Mouse (Mus musculus) spleen, adult 2 months (tissue): Measurements from ENCODE around the gene Zfp346. TPM values are rescaled to one million over a fixed set of nuclear protein-coding genes. Genes with fewer than 3 reads are reported as not detected.

Experiments
- DNase-seq, 2 experiments: peaks; one replicate each; pipeline versions ENCODE4 v3.0.0 to v3.0.0-alpha.2; 2012 to 2021; ENCODE audit warnings: low spot score in 2 of 2, low read depth in 1 of 2
- H3K27ac ChIP-seq: fragments of 200-500 bp; 2 replicates; pipeline ENCODE4 v1.5.1; 2012; ENCODE audit warnings: low read length, inconsistent platforms; ENCODE audit not compliant: insufficient read depth
- H3K27me3 ChIP-seq: fragments of 200-500 bp; 2 replicates; pipeline ENCODE4 v1.6.1; 2012; ENCODE audit warnings: mild to moderate bottlenecking, moderate library complexity, low read length, inconsistent platforms; ENCODE audit not compliant: control insufficient read depth, insufficient read depth
- H3K36me3 ChIP-seq: fragments of 200-500 bp; 2 replicates; pipeline ENCODE4 v1.6.1; 2012; ENCODE audit warnings: mild to moderate bottlenecking, low read length, inconsistent platforms; ENCODE audit not compliant: control insufficient read depth, insufficient read depth
- H3K4me1 ChIP-seq: fragments of 200-500 bp; 2 replicates; pipeline ENCODE4 v1.6.1; 2011; ENCODE audit warnings: inconsistent platforms; ENCODE audit not compliant: control insufficient read depth, insufficient read depth, insufficient read length
- H3K4me3 ChIP-seq: fragments of 200-500 bp; 2 replicates; pipeline ENCODE4 v1.5.1; 2011; ENCODE audit warnings: mild to moderate bottlenecking, inconsistent platforms; ENCODE audit not compliant: insufficient read depth, insufficient read length; ENCODE audit errors: extremely low read depth
- CTCF ChIP-seq: fragments of 200-500 bp; IDR thresholded peaks from 2 replicates; pipeline ENCODE4 v1.5.1; 2011; ENCODE audit warnings: mild to moderate bottlenecking, inconsistent platforms; ENCODE audit not compliant: insufficient read depth, insufficient read length, insufficient replicate concordance; ENCODE audit errors: extremely low read depth
- POLR2A ChIP-seq: fragments of 200-500 bp; IDR thresholded peaks from 2 replicates; pipeline ENCODE4 v1.6.1; 2011; ENCODE audit warnings: low read depth, low read length, inconsistent platforms
- WGBS: fragments of 180-500 bp; shearing (Covaris S2); methylation state at CpG from one replicate; pipeline ENCODE4 v1.1.7; 2018; 5-methylcytosine and 5-hydroxymethylcytosine counted together
- polyA plus RNA-seq: library from polyadenylated mRNA; depleted of rRNA; stranded (reverse); fragments of >200 nt; gene quantifications from 2 replicates; pipeline ENCODE4 v1.2.3, GENCODE M21; 2012

Gene Zfp346
- polyA plus RNA-seq, 1 experiment: 14.5 TPM

GRCm38 (mm10) chr13:55167798-55168197 lies 62.7 kb downstream of the Zfp346 start:
- no peak for DNase-seq
- no peak overlapping the region for H3K27ac ChIP-seq
- TF ChIP-seq CTCF: no peak
- no peak for TF ChIP-seq POLR2A
- H3K4me1 ChIP-seq: no peaks in the 10 kb centered on the region
- H3K4me3 ChIP-seq: no peak overlapping the region
- 84% methylated on average over 11 of the region's 11 CpGs for WGBS
- H3K27me3 ChIP-seq: peaks cover 2% of the 10 kb centered on the region; the same call in 1 of the 2 replicates
- no peaks in the 10 kb centered on the region for H3K36me3 ChIP-seq

GRCm38 (mm10) chr13:55168255-55168654 lies 63.1 kb downstream of the Zfp346 start:
- no peak for TF ChIP-seq CTCF
- no peak for TF ChIP-seq POLR2A
- Histone ChIP-seq H3K27me3 (peaks cover 2% of the 10 kb centered on the region; the same call in 1 of the 2 replicates), H3K4me3 (no peak overlapping the region), H3K27ac (no peak overlapping the region), H3K4me1 (no peaks in the 10 kb centered on the region), H3K36me3 (no peaks in the 10 kb centered on the region)
- no peak for DNase-seq
- WGBS: 90% methylated on average over 5 of the region's 5 CpGs

- TF ChIP-seq POLR2A: no peak
- no peak for TF ChIP-seq CTCF
- Histone ChIP-seq H3K4me1 (no peaks in the 10 kb centered on the region), H3K4me3 (no peak overlapping the region), H3K27ac (no peak overlapping the region), H3K36me3 (no peaks in the 10 kb centered on the region), H3K27me3 (peaks cover 2% of the 10 kb centered on the region; the same call in 1 of the 2 replicates)
- DNase-seq: peak in 1 of 2 experiments; percentile 20
- WGBS: 75% methylated on average over 13 of the region's 13 CpGs
Observed at GRCm38 (mm10) chr13:55168958-55169369, 63.9 kb downstream of the Zfp346 start.

- no peak for DNase-seq
- peak overlapping the region; percentile 12; the same call in 1 of the 2 replicates for H3K27ac ChIP-seq
- 46% methylated on average over 26 of the region's 26 CpGs for WGBS
Observed at GRCm38 (mm10) chr13:55171517-55172335, 66.6 kb downstream of the Zfp346 start.

GRCm38 (mm10) chr13:55172336-55172770 lies 67.2 kb downstream of the Zfp346 start:
- Histone ChIP-seq H3K4me1 (no peaks in the 10 kb centered on the region), H3K27ac (no peak overlapping the region), H3K4me3 (no peak overlapping the region), H3K36me3 (no peaks in the 10 kb centered on the region), H3K27me3 (peaks cover 2% of the 10 kb centered on the region; the same call in 1 of the 2 replicates)
- no peak for TF ChIP-seq POLR2A
- TF ChIP-seq CTCF: no peak
- DNase-seq: no peak
- 46% methylated on average over 7 of the region's 7 CpGs for WGBS

More at GRCm38 (mm10) chr13:55171517-55172335, 66.6 kb downstream of the Zfp346 start:
- Histone ChIP-seq H3K36me3 (no peaks in the 10 kb centered on the region), H3K4me1 (no peaks in the 10 kb centered on the region), H3K4me3 (no peak overlapping the region), H3K27me3 (peaks cover 2% of the 10 kb centered on the region; the same call in 1 of the 2 replicates)
- TF ChIP-seq POLR2A (no peak), CTCF (no peak)

GRCm38 (mm10) chr13:55174347-55174746 lies 69.2 kb downstream of the Zfp346 start:
- DNase-seq: no peak
- 89% methylated on average over 11 of the region's 11 CpGs for WGBS
- no peaks in the 10 kb centered on the region for H3K4me1 ChIP-seq
- H3K36me3 ChIP-seq: no peaks in the 10 kb centered on the region
- H3K27ac ChIP-seq: no peak overlapping the region
- TF ChIP-seq POLR2A (no peak), CTCF (no peak)
- H3K27me3 ChIP-seq: peaks cover 2% of the 10 kb centered on the region; the same call in 1 of the 2 replicates
- no peak overlapping the region for H3K4me3 ChIP-seq

GRCm38 (mm10) chr13:55176265-55176664 lies 71.2 kb downstream of the Zfp346 start:
- Histone ChIP-seq H3K27me3 (peaks cover 2% of the 10 kb centered on the region; the same call in 1 of the 2 replicates), H3K27ac (no peak overlapping the region), H3K36me3 (no peaks in the 10 kb centered on the region), H3K4me3 (no peak overlapping the region), H3K4me1 (no peaks in the 10 kb centered on the region)
- no peak for DNase-seq
- TF ChIP-seq CTCF: no peak
- TF ChIP-seq POLR2A: no peak
- 72% methylated on average over 6 of the region's 6 CpGs for WGBS
